Mouse (Mus musculus) limb, embryonic 13.5 days (tissue): Measurements from ENCODE around the gene Nkd1. TPM values are rescaled to one million over a fixed set of nuclear protein-coding genes. Genes with fewer than 3 reads are reported as not detected.

ENCODE experiments used
- polyA plus RNA-seq: library from polyadenylated mRNA; unstranded; fragments of >200 nt; fragmentation: Nextera tagmentation; extraction: Ambion mirVana; gene quantifications from 2 replicates; pipeline ENCODE4 v1.2.1, GENCODE M21; 2015

Nkd1 gene
- polyA plus RNA-seq, 1 experiment from 2014 or later: 64.2 TPM

Other genes with a start within 250 kb of the Nkd1 start
- 5.1 and 5.5 TPM in 2 replicates for gene Adcy7, start 249.0 kb upstream of the Nkd1 start, polyA plus RNA-seq
- gene Brd7, start 159.2 kb upstream of the Nkd1 start, polyA plus RNA-seq: 85.3 and 86.1 TPM in 2 replicates
- 1.2 and 1.5 TPM in 2 replicates for gene Snx20, start 114.8 kb downstream of the Nkd1 start, polyA plus RNA-seq
- gene Nod2, start 126.0 kb downstream of the Nkd1 start, polyA plus RNA-seq: 0.19 and 0.36 TPM in 2 replicates
- 13.6 and 15.4 TPM in 2 replicates for gene Cyld, start 175.7 kb downstream of the Nkd1 start, polyA plus RNA-seq